Mouse (Mus musculus): ENCODE measurements around the gene Igdcc4.

Igdcc4 gene

GRCm38 (mm10) chr9:65111698-65112097 lies 10.4 kb downstream of the Igdcc4 start:
- no peak for DNase-seq

- no peak for DNase-seq
Measured at GRCm38 (mm10) chr9:65113694-65114093, 12.4 kb downstream of the Igdcc4 start.

- no peak for DNase-seq
Measured at GRCm38 (mm10) chr9:65115891-65116290, 14.6 kb downstream of the Igdcc4 start.

- DNase-seq, result no peak
Measured at GRCm38 (mm10) chr9:65117516-65117915, 16.2 kb downstream of the Igdcc4 start.

GRCm38 (mm10) chr9:65120935-65121334 lies 19.6 kb downstream of the Igdcc4 start:
- peak; percentile 57 to 83 for DNase-seq

- DNase-seq, result no peak
Measured at GRCm38 (mm10) chr9:65122545-65122944, 21.3 kb downstream of the Igdcc4 start.

- peak; percentile 35 to 80 for DNase-seq
Measured at GRCm38 (mm10) chr9:65123552-65124168, 22.4 kb downstream of the Igdcc4 start.

GRCm38 (mm10) chr9:65128123-65128815 lies 27.0 kb downstream of the Igdcc4 start:
- peak; percentile 39 to 65 for DNase-seq

- peak in 1 of 2 experiments; percentile 31 for DNase-seq
Measured at GRCm38 (mm10) chr9:65131717-65132116, 30.4 kb downstream of the Igdcc4 start.

GRCm38 (mm10) chr9:65133739-65134138 lies 32.5 kb downstream of the Igdcc4 start:
- DNase-seq, result peak; percentile 73 to 91

- no peak for DNase-seq
Measured at GRCm38 (mm10) chr9:65135126-65135525, 33.8 kb downstream of the Igdcc4 start.

GRCm38 (mm10) chr9:65140491-65140890 lies 39.2 kb downstream of the Igdcc4 start:
- DNase-seq, result no peak

- peak in 1 of 2 experiments; percentile 54 for DNase-seq
Measured at GRCm38 (mm10) chr9:65140936-65141305, 39.6 kb downstream of the Igdcc4 start, which contains the start of gene Igdcc3. TSS of gene Igdcc3 (plus strand) at chr9:65141189.

GRCm38 (mm10) chr9:65141306-65141975 lies 40.2 kb downstream of the Igdcc4 start:
- DNase-seq, result peak in 1 of 2 experiments; percentile 63

- DNase-seq, result peak in 1 of 2 experiments; percentile 58
Measured at GRCm38 (mm10) chr9:65141976-65142318, 40.7 kb downstream of the Igdcc4 start.

GRCm38 (mm10) chr9:65142399-65142798 lies 41.1 kb downstream of the Igdcc4 start:
- no peak for DNase-seq

GRCm38 (mm10) chr9:65146001-65146400 lies 44.7 kb downstream of the Igdcc4 start:
- DNase-seq, result no peak

GRCm38 (mm10) chr9:65148507-65148906 lies 47.2 kb downstream of the Igdcc4 start:
- DNase-seq, result no peak

GRCm38 (mm10) chr9:65152711-65153330 lies 51.5 kb downstream of the Igdcc4 start:
- DNase-seq, result no peak

GRCm38 (mm10) chr9:65153331-65153711 lies 52.0 kb downstream of the Igdcc4 start:
- peak in 1 of 2 experiments; percentile 55 for DNase-seq

GRCm38 (mm10) chr9:65154692-65155455 lies 53.6 kb downstream of the Igdcc4 start:
- DNase-seq, result peak in 1 of 2 experiments; percentile 30

- no peak for DNase-seq
Measured at GRCm38 (mm10) chr9:65156604-65157003, 55.3 kb downstream of the Igdcc4 start.

GRCm38 (mm10) chr9:65157631-65158030 lies 56.3 kb downstream of the Igdcc4 start:
- no peak for DNase-seq

Measured in kidney, postnatal 36 days (tissue).